Mouse (Mus musculus) myocyte (in vitro differentiated cells): Measurements from ENCODE around the gene Lrrk1.

ENCODE experiments used
- CEBPB ChIP-seq: IDR thresholded peaks from 2 replicates; pipeline ENCODE4 v1.6.1; 2011; ENCODE audit warnings: mild to moderate bottlenecking, moderate library complexity; ENCODE audit not compliant: poor library complexity, insufficient read depth, severe bottlenecking
- E2F4 ChIP-seq: IDR thresholded peaks from one replicate; pipeline ENCODE4 v1.6.1; 2011; ENCODE audit warnings: mild to moderate bottlenecking, control low read depth, moderate library complexity; ENCODE audit not compliant: insufficient read depth
- POLR2A ChIP-seq: IDR thresholded peaks from one replicate; pipeline ENCODE4 v1.6.1; 2011; ENCODE audit warnings: low read depth, mild to moderate bottlenecking, control low read depth, moderate library complexity; ENCODE audit not compliant: insufficient read length
- REST ChIP-seq: IDR thresholded peaks from one replicate; pipeline ENCODE4 v1.6.1; 2011; ENCODE audit warnings: mild to moderate bottlenecking, control low read depth, moderate library complexity; ENCODE audit not compliant: insufficient read depth, insufficient read length
- TCF3 ChIP-seq: IDR thresholded peaks from one replicate; pipeline ENCODE4 v1.6.1; 2011; ENCODE audit warnings: low read depth, control low read depth; ENCODE audit not compliant: insufficient read length
- USF1 ChIP-seq: IDR thresholded peaks from one replicate; pipeline ENCODE4 v1.6.1; 2011; ENCODE audit warnings: low read depth, mild to moderate bottlenecking, control low read depth, moderate library complexity

- TF ChIP-seq POLR2A = no peak
- TF ChIP-seq USF1 = no peak
- no peak for TF ChIP-seq TCF3
- no peak for TF ChIP-seq E2F4
- no peak for TF ChIP-seq CEBPB
- no peak for TF ChIP-seq REST
Measured at GRCm38 (mm10) chr7:66273494-66273893, 114.7 kb downstream of the Lrrk1 start.
